Mouse (Mus musculus): Measurements from ENCODE around the gene Hmga1b. TPM values are rescaled to one million over a fixed set of nuclear protein-coding genes. Genes with fewer than 3 reads are reported as not detected.
A peak's percentile ranks its signal among the peaks of the same experiment; 100 is the strongest.
"Not testable (repeated sequence)": the region's sequence is repeated elsewhere in the genome, so short reads cannot be mapped to it uniquely, and the experiment has no call there.

The Hmga1b gene
- 2.6 and 4.5 TPM in 2 replicates for polyA plus RNA-seq (2015; fragmentation: Nextera tagmentation; extraction: Ambion mirVana)

GRCm38 (mm10) chr11:120762672-120763041 lies at the start of gene Hmga1b:
Hmga1b (plus strand) TSS chr11:120762794.
- 18% methylated on average over 14 of the region's 14 CpGs for WGBS
- ATAC-seq (replicated peaks; ENCODE audit: low FRiP score, low read depth): peak; percentile 66
- H3K9me3 ChIP-seq (replicated peaks; ENCODE audit: low read length); H3K9ac ChIP-seq (ENCODE audit: low read depth, low read length); H3K27ac ChIP-seq; H3K27me3 ChIP-seq (ENCODE audit: insufficient read depth, low read length); DNase-seq (ENCODE audit: low spot score); H3K4me2 ChIP-seq (ENCODE audit: low read length); H3K36me3 ChIP-seq (ENCODE audit: insufficient read depth, low read length); H3K4me3 ChIP-seq (replicated peaks; ENCODE audit: low read depth, low read length); H3K4me1 ChIP-seq (replicated peaks; ENCODE audit: insufficient read depth, low read length): not testable (repeated sequence)

- no peak for TF ChIP-seq CTCF (IDR thresholded peaks at IDR 0.05; ENCODE audit: low read depth)
Observed at GRCm38 (mm10) chr11:120713580-120714518, 48.7 kb upstream of the Hmga1b start, which contains the start of the genes Cenpx and Lrrc45. Cenpx (minus strand) TSS chr11:120713738. Lrrc45 (plus strand) TSS chr11:120713925.

GRCm38 (mm10) chr11:120714546-120714945 lies 48.0 kb upstream of the Hmga1b start:
- H3K4me1 ChIP-seq (replicated peaks; ENCODE audit: insufficient read depth, low read length): peaks cover 15% of the 10 kb centered on the region; the same call in 1 of the 2 replicates
- peak overlapping the region; percentile 75 for H3K4me2 ChIP-seq (ENCODE audit: low read length)
- 0 out of 2 replicates have a peak, but pooled peaks cover 15% of the 10 kb centered on the region for H3K36me3 ChIP-seq (ENCODE audit: insufficient read depth, low read length)
- H3K27me3 ChIP-seq (ENCODE audit: insufficient read depth, low read length): no peaks in the 10 kb centered on the region
- ATAC-seq (replicated peaks; ENCODE audit: low FRiP score, low read depth) (no peak), DNase-seq (ENCODE audit: low spot score) (no peak)
- WGBS: 38% methylated on average over 10 of the region's 10 CpGs
- peak overlapping the region; percentile 61 for H3K4me3 ChIP-seq (replicated peaks; ENCODE audit: low read depth, low read length)
- no peaks in the 10 kb centered on the region for H3K9me3 ChIP-seq (replicated peaks; ENCODE audit: low read length)
- no peak overlapping the region for H3K27ac ChIP-seq
- peak overlapping the region; percentile 55 for H3K9ac ChIP-seq (ENCODE audit: low read depth, low read length)
- TF ChIP-seq CTCF (IDR thresholded peaks at IDR 0.05; ENCODE audit: low read depth): no peak

More at GRCm38 (mm10) chr11:120713580-120714518, 48.7 kb upstream of the Hmga1b start, which contains the start of the genes Cenpx and Lrrc45:
- Histone ChIP-seq H3K27ac (peak within 1 kb of the TSS; percentile 73), H3K9ac (ENCODE audit: low read depth, low read length) (peak within 1 kb of the TSS; percentile 70), H3K4me1 (replicated peaks; ENCODE audit: insufficient read depth, low read length) (peaks cover 15% of the 10 kb centered on the region; the same call in 1 of the 2 replicates), H3K9me3 (replicated peaks; ENCODE audit: low read length) (no peaks in the 10 kb centered on the region), H3K27me3 (ENCODE audit: insufficient read depth, low read length) (no peaks in the 10 kb centered on the region), H3K4me2 (ENCODE audit: low read length) (peak within 1 kb of the TSS; percentile 75), H3K4me3 (replicated peaks; ENCODE audit: low read depth, low read length) (peak within 1 kb of the TSS; percentile 61), H3K36me3 (ENCODE audit: insufficient read depth, low read length) (0 out of 2 replicates have a peak, but pooled peaks cover 15% of the 10 kb centered on the region)
- DNase-seq (ENCODE audit: low spot score) (peak; percentile 100), ATAC-seq (replicated peaks; ENCODE audit: low FRiP score, low read depth) (peak; percentile 93)
- 2% methylated on average over 53 of the region's 53 CpGs for WGBS

DNA sequence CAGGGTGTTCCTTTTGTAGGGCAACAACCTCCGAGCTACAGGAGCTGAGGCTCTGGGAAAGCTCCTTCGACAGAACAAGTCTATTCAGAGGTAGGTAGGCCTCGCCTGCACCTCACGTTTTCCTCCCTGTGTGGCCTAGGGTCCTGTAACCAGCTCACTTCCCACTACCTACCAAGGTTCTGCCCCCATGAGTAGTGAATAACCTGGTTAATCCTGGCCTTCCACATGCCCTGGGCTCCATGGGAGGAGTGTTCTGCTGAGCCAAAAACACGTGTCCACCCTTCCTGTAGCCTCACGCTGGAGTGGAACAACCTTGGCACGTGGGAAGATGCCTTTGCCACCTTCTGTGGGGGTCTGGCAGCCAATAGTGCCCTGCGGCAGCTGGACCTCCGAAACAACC lies 47.5 kb upstream of the Hmga1b start:
- no peaks in the 10 kb centered on the region for H3K9me3 ChIP-seq (replicated peaks; ENCODE audit: low read length)
- H3K27ac ChIP-seq: no peak overlapping the region
- 0 out of 2 replicates have a peak, but pooled peaks cover 13% of the 10 kb centered on the region for H3K36me3 ChIP-seq (ENCODE audit: insufficient read depth, low read length)
- DNase-seq (ENCODE audit: low spot score) (no peak), ATAC-seq (replicated peaks; ENCODE audit: low FRiP score, low read depth) (no peak)
- H3K27me3 ChIP-seq (ENCODE audit: insufficient read depth, low read length): no peaks in the 10 kb centered on the region
- no peak overlapping the region for H3K4me3 ChIP-seq (replicated peaks; ENCODE audit: low read depth, low read length)
- peaks cover 15% of the 10 kb centered on the region; the same call in 1 of the 2 replicates for H3K4me1 ChIP-seq (replicated peaks; ENCODE audit: insufficient read depth, low read length)
- no peak for TF ChIP-seq CTCF (IDR thresholded peaks at IDR 0.05; ENCODE audit: low read depth)
- no peak overlapping the region for H3K9ac ChIP-seq (ENCODE audit: low read depth, low read length)
- no peak overlapping the region; the same call in 1 of the 2 replicates for H3K4me2 ChIP-seq (ENCODE audit: low read length)
- WGBS: 87% methylated on average over 9 of the region's 9 CpGs

DNA sequence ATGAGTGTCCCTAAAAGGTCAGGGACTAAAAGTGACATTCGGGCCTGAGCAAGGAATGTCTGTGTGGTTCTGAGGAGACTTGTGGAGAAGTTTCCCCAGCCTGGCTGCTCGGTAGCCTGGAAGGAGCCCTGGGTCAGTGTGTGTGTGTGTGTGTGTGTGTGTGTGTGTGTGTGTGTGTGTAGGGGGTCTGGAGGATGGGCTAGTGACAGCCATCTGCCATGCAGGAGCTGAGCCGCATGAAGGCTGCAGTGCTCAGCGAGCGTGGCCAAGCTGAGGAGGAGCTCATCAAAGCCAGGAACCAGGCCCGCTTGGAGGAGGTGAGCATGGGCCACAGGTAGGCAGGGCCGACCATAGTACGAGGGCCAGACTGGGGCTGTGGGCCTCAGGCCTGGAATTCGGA lies 43.4 kb upstream of the Hmga1b start:
- Histone ChIP-seq H3K9me3 (replicated peaks; ENCODE audit: low read length) (no peaks in the 10 kb centered on the region), H3K9ac (ENCODE audit: low read depth, low read length) (no peak overlapping the region), H3K27me3 (ENCODE audit: insufficient read depth, low read length) (no peaks in the 10 kb centered on the region), H3K4me2 (ENCODE audit: low read length) (no peak overlapping the region), H3K36me3 (ENCODE audit: insufficient read depth, low read length) (0 out of 2 replicates have a peak, but pooled peaks cover 8% of the 10 kb centered on the region), H3K4me3 (replicated peaks; ENCODE audit: low read depth, low read length) (no peak overlapping the region), H3K4me1 (replicated peaks; ENCODE audit: insufficient read depth, low read length) (peaks cover 24% of the 10 kb centered on the region; the same call in 1 of the 2 replicates), H3K27ac (no peak overlapping the region)
- 92% methylated on average over 9 of the region's 9 CpGs for WGBS
- no peak for TF ChIP-seq CTCF (IDR thresholded peaks at IDR 0.05; ENCODE audit: low read depth)
- DNase-seq (ENCODE audit: low spot score): no peak
- ATAC-seq (replicated peaks; ENCODE audit: low FRiP score, low read depth): no peak

GRCm38 (mm10) chr11:120719841-120720376 lies 42.7 kb upstream of the Hmga1b start:
- Histone ChIP-seq H3K36me3 (ENCODE audit: insufficient read depth, low read length) (peaks cover 10% of the 10 kb centered on the region; the same call in 1 of the 2 replicates), H3K27me3 (ENCODE audit: insufficient read depth, low read length) (no peaks in the 10 kb centered on the region), H3K4me1 (replicated peaks; ENCODE audit: insufficient read depth, low read length) (peaks cover 18% of the 10 kb centered on the region; the same call in 1 of the 2 replicates), H3K27ac (no peak overlapping the region), H3K9ac (ENCODE audit: low read depth, low read length) (no peak overlapping the region), H3K4me3 (replicated peaks; ENCODE audit: low read depth, low read length) (no peak overlapping the region), H3K4me2 (ENCODE audit: low read length) (no peak overlapping the region), H3K9me3 (replicated peaks; ENCODE audit: low read length) (no peaks in the 10 kb centered on the region)
- ATAC-seq (replicated peaks; ENCODE audit: low FRiP score, low read depth) (no peak; the same call in 1 of the 2 replicates), DNase-seq (ENCODE audit: low spot score) (no peak)
- no peak for TF ChIP-seq CTCF (IDR thresholded peaks at IDR 0.05; ENCODE audit: low read depth)
- 88% methylated on average over 12 of the region's 13 CpGs for WGBS
